Mouse (Mus musculus): ENCODE results near the gene Obox8.

Obox8 gene

GRCm38 (mm10) chr7:14333457-14333856 lies at the start of gene Obox8:
TSS of gene Obox8 (minus strand) at chr7:14333557.
- DNase-seq (ENCODE audit: low read depth, low spot score), result no peak

- no peak for DNase-seq (ENCODE audit: low read depth, low spot score)
Measured at GRCm38 (mm10) chr7:14317209-14317608, 16.1 kb downstream of the Obox8 start.

GRCm38 (mm10) chr7:14308671-14309070 lies 24.7 kb downstream of the Obox8 start:
- no peak for DNase-seq (ENCODE audit: low read depth, low spot score)

- no peak for DNase-seq (ENCODE audit: low read depth, low spot score)
Measured at GRCm38 (mm10) chr7:14307571-14307970, 25.8 kb downstream of the Obox8 start.

Measured in CD4-positive helper T cell, adult 2 months (primary cell).